Mouse (Mus musculus): ENCODE results near the gene Mcm10. TPM values are rescaled to one million over a fixed set of nuclear protein-coding genes. Genes with fewer than 3 reads are reported as not detected.
A peak's percentile ranks its signal among the peaks of the same experiment; 100 is the strongest.

Gene Mcm10
- total and polyA plus RNA-seq, 3 experiments = 102 to 214 (median 107) TPM

DNA sequence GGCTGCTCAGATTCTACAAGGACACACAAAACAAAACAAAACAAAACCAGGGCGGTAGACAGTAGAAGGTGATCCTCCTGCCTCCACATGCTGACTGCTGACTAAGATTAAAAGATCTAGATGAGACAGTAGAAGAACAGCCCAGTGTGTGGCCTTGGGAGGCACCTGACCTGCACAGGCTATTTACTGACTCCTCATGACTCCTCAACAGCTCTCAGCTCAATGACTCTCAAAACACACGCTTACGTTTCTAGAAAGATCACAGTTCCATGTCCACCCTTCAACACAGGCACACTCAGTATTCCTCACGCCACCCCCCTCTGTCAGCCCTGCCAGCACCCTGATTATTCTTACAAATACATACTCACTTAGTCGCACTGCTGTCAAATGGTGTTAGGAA is 45.8 kb upstream of the Mcm10 start:
- Histone ChIP-seq H3K36me3 (ENCODE audit: control insufficient read depth in 1 of 2, insufficient read depth in 2 of 2, low read length in 2 of 2) (peaks cover 2 to 3% of the 10 kb centered on the region in 2 experiments), H3K79me2 (ENCODE audit: control insufficient read depth, insufficient read depth, low read length, poor library complexity) (peaks cover 2% of the 10 kb centered on the region), H3K4me1 (ENCODE audit: control insufficient read depth in 1 of 2, insufficient read depth in 2 of 2, low read length in 2 of 2) (peaks cover 3 to 4% of the 10 kb centered on the region in 2 experiments; a peak in 2 of 4 replicates), H3K9ac (ENCODE audit: control insufficient read depth, low read depth, low read length, poor library complexity, severe bottlenecking) (no peak overlapping the region), H3K4me3 (ENCODE audit: control insufficient read depth in 1 of 2, insufficient read depth in 1 of 2, low read depth in 2 of 2, low read length in 2 of 2) (no peak overlapping the region), H3K27ac (ENCODE audit: control insufficient read depth, low read depth, low read length) (no peak overlapping the region), H3K27me3 (ENCODE audit: control insufficient read depth in 1 of 2, insufficient read depth in 2 of 2, low read length in 2 of 2) (no peaks in the 10 kb centered on the region), H3K9me3 (replicated peaks; ENCODE audit: insufficient read depth, low read length) (no peaks in the 10 kb centered on the region)
- DNase-seq (ENCODE audit: low read depth, low spot score) = no peak
- no peak for TF ChIP-seq HCFC1 (IDR thresholded peaks at IDR 0.05; ENCODE audit: low read depth, low read length)
- TF ChIP-seq RCOR1 (IDR thresholded peaks at IDR 0.05; ENCODE audit: low read depth, low read length) = no peak
- TF ChIP-seq MXI1 (IDR thresholded peaks at IDR 0.05; ENCODE audit: low read depth, low read length) = no peak
- TF ChIP-seq GATA1 (IDR thresholded peaks at IDR 0.05; ENCODE audit: low read depth, low read length) = no peak
- no peak for TF ChIP-seq MYB (IDR thresholded peaks at IDR 0.05; ENCODE audit: low read depth, low read length)
- no peak for TF ChIP-seq TBP (IDR thresholded peaks at IDR 0.05; ENCODE audit: low read depth, low read length)
- TF ChIP-seq CHD2 (IDR thresholded peaks at IDR 0.05; ENCODE audit: low read length) = no peak

DNA sequence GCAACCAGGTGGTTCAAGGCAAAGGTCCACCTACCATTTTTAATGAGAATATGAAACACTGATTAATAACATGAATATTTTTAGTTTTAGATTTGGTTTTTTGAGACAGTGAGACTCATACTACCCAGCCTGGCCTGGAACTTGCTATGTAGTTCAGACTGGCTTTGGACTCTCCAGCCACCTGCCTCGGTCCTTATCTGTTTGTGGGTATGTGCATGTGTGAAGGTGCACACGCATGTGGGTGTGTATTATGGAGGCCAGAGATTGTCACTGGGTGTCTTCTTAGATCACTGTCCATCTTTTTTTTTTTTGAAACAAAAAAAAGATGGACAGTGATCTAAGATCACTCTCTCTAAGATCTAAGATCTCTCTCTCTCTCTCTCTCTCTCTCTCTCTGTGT is 38.0 kb upstream of the Mcm10 start:
- H3K4me3 ChIP-seq (ENCODE audit: control insufficient read depth in 1 of 2, insufficient read depth in 1 of 2, low read depth in 2 of 2, low read length in 2 of 2) = no peak overlapping the region
- TF ChIP-seq MAX (IDR thresholded peaks at IDR 0.05; ENCODE audit: low read length) (no peak), SIN3A (IDR thresholded peaks at IDR 0.05; ENCODE audit: low read length) (no peak), POLR2A (IDR thresholded peaks at IDR 0.05; ENCODE audit: control insufficient read depth in 1 of 2, insufficient read depth in 1 of 2, low read depth in 1 of 2, low read length in 2 of 2, poor library complexity in 1 of 2) (no peak), ETS1 (IDR thresholded peaks at IDR 0.05; ENCODE audit: low read depth, low read length) (no peak), RAD21 (IDR thresholded peaks at IDR 0.05; ENCODE audit: low read depth, low read length) (no peak), MYB (IDR thresholded peaks at IDR 0.05; ENCODE audit: low read depth, low read length) (no peak), POLR2AphosphoS2 (IDR thresholded peaks at IDR 0.05; ENCODE audit: low read length) (no peak), NELFE (IDR thresholded peaks at IDR 0.05; ENCODE audit: low read depth, low read length) (no peak), GATA1 (IDR thresholded peaks at IDR 0.05; ENCODE audit: low read depth, low read length) (no peak), TBP (IDR thresholded peaks at IDR 0.05; ENCODE audit: low read depth, low read length) (no peak), ELF1 (IDR thresholded peaks at IDR 0.05; ENCODE audit: low read depth, low read length) (no peak)
- H3K79me2 ChIP-seq (ENCODE audit: control insufficient read depth, insufficient read depth, low read length, poor library complexity) = no peaks in the 10 kb centered on the region
- peaks cover 2 to 8% of the 10 kb centered on the region in 2 experiments; a peak in 3 of 4 replicates for H3K4me1 ChIP-seq (ENCODE audit: control insufficient read depth in 1 of 2, insufficient read depth in 2 of 2, low read length in 2 of 2)
- peaks cover 2 to 6% of the 10 kb centered on the region in 2 experiments for H3K36me3 ChIP-seq (ENCODE audit: control insufficient read depth in 1 of 2, insufficient read depth in 2 of 2, low read length in 2 of 2)
- no peaks in the 10 kb centered on the region for H3K27me3 ChIP-seq (ENCODE audit: control insufficient read depth in 1 of 2, insufficient read depth in 2 of 2, low read length in 2 of 2)
- H3K27ac ChIP-seq (ENCODE audit: control insufficient read depth, low read depth, low read length) = no peak overlapping the region
- H3K9ac ChIP-seq (ENCODE audit: control insufficient read depth, low read depth, low read length, poor library complexity, severe bottlenecking) = no peak overlapping the region
- no peak for DNase-seq (ENCODE audit: low read depth, low spot score)
- no peaks in the 10 kb centered on the region for H3K9me3 ChIP-seq (replicated peaks; ENCODE audit: insufficient read depth, low read length)

DNA sequence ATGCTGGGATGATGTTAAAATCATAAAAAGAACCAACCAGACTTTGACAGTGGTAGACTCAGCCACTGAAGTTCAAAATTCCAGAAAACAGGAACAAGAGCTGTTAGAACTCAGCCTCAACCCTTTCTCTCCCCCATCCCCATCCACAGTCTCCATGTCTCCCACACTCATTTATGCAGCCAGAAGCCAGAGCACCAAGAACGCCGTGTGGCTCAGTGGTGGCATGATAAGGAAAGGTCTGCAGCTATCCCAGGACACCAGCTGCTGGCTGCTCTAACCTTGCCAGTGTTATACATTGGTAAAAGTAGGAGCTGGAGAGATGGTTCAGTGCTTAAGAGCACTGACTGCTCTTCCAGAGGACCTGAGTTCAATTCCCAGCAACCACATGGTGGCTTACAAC is 34.4 kb upstream of the Mcm10 start:
- DNase-seq (ENCODE audit: low read depth, low spot score) = no peak
- TF ChIP-seq RCOR1 (IDR thresholded peaks at IDR 0.05; ENCODE audit: low read depth, low read length) = no peak
- no peak for TF ChIP-seq POLR2AphosphoS5 (IDR thresholded peaks at IDR 0.05; ENCODE audit: borderline replicate concordance, low read depth, low read length)
- no peak for TF ChIP-seq ZNF384 (IDR thresholded peaks at IDR 0.05; ENCODE audit: low read depth, low read length)
- 0 out of 2 replicates have a peak, but pooled peaks have one; percentile 4 for TF ChIP-seq TAL1 (IDR thresholded peaks at IDR 0.05; ENCODE audit: low read length)
- no peak for TF ChIP-seq MEF2A (IDR thresholded peaks at IDR 0.05; ENCODE audit: extremely low read depth, insufficient replicate concordance, low read depth, low read length, poor library complexity, severe bottlenecking)
- Histone ChIP-seq H3K27me3 (ENCODE audit: control insufficient read depth in 1 of 2, insufficient read depth in 2 of 2, low read length in 2 of 2) (no peaks in the 10 kb centered on the region), H3K9ac (ENCODE audit: control insufficient read depth, low read depth, low read length, poor library complexity, severe bottlenecking) (no peak overlapping the region), H3K9me3 (replicated peaks; ENCODE audit: insufficient read depth, low read length) (no peaks in the 10 kb centered on the region), H3K4me1 (ENCODE audit: control insufficient read depth in 1 of 2, insufficient read depth in 2 of 2, low read length in 2 of 2) (peaks cover 20 to 27% of the 10 kb centered on the region in 2 experiments), H3K79me2 (ENCODE audit: control insufficient read depth, insufficient read depth, low read length, poor library complexity) (no peaks in the 10 kb centered on the region), H3K36me3 (ENCODE audit: control insufficient read depth in 1 of 2, insufficient read depth in 2 of 2, low read length in 2 of 2) (peaks cover 0 to 28% of the 10 kb centered on the region in 2 experiments), H3K27ac (ENCODE audit: control insufficient read depth, low read depth, low read length) (no peak overlapping the region), H3K4me3 (ENCODE audit: control insufficient read depth in 1 of 2, insufficient read depth in 1 of 2, low read depth in 2 of 2, low read length in 2 of 2) (no peak overlapping the region)

Data from MEL (cell line).